Mouse (Mus musculus) lung, embryonic 15.5 days (tissue): Measurements from ENCODE around the gene Dus1l. TPM values are rescaled to one million over a fixed set of nuclear protein-coding genes. Genes with fewer than 3 reads are reported as not detected.

Source experiments
- polyA plus RNA-seq: library from polyadenylated mRNA; unstranded; fragments of >200 nt; fragmentation: Nextera tagmentation; extraction: Ambion mirVana; gene quantifications from 2 replicates; pipeline ENCODE4 v1.2.1, GENCODE M21; 2015

Gene Dus1l
- polyA plus RNA-seq, 1 experiment from 2014 or later: 90.4 TPM

Other genes starting within 250 kb of the Dus1l start
- 205 and 209 TPM in 2 replicates for gene Mcrip1, start 246.7 kb downstream of the Dus1l start, polyA plus RNA-seq
- 0.65 and 1.7 TPM in 2 replicates for gene Ppp1r27, start 245.3 kb downstream of the Dus1l start, polyA plus RNA-seq
- 847 and 883 TPM in 2 replicates for gene P4hb, start 223.2 kb downstream of the Dus1l start, polyA plus RNA-seq
- gene Arhgdia, start 214.8 kb downstream of the Dus1l start, polyA plus RNA-seq: 697 and 699 TPM in 2 replicates
- gene Alyref, start 198.0 kb downstream of the Dus1l start, polyA plus RNA-seq: 511 and 543 TPM in 2 replicates
- gene Anapc11, start 198.0 kb downstream of the Dus1l start, polyA plus RNA-seq: 215 and 222 TPM in 2 replicates
- 0.78 and 1.4 TPM in 2 replicates for gene Npb, start 187.9 kb downstream of the Dus1l start, polyA plus RNA-seq
- 103 and 126 TPM in 2 replicates for gene Pcyt2, start 178.5 kb downstream of the Dus1l start, polyA plus RNA-seq
- 32.6 and 34.3 TPM in 2 replicates for gene Sirt7, start 171.2 kb downstream of the Dus1l start, polyA plus RNA-seq
- gene Mafg, start 162.8 kb downstream of the Dus1l start, polyA plus RNA-seq: 23.3 and 24.5 TPM in 2 replicates
- gene Pycr1, start 152.6 kb downstream of the Dus1l start, polyA plus RNA-seq: 25.4 and 27.2 TPM in 2 replicates
- 0.55 and 1.3 TPM in 2 replicates for gene Myadml2, start 148.2 kb downstream of the Dus1l start, polyA plus RNA-seq
- 4.1 and 4.3 TPM in 2 replicates for gene Notum, start 135.2 kb downstream of the Dus1l start, polyA plus RNA-seq
- gene Aspscr1, start 123.4 kb downstream of the Dus1l start, polyA plus RNA-seq: 138 and 143 TPM in 2 replicates
- 160 and 167 TPM in 2 replicates for gene Cenpx, start 82.7 kb downstream of the Dus1l start, polyA plus RNA-seq
- gene Lrrc45, start 82.5 kb downstream of the Dus1l start, polyA plus RNA-seq: 57.9 and 59.9 TPM in 2 replicates
- gene Rac3, start 74.9 kb downstream of the Dus1l start, polyA plus RNA-seq: 54.9 and 60.5 TPM in 2 replicates
- gene Dcxr, start 69.1 kb downstream of the Dus1l start, polyA plus RNA-seq: 45.1 and 55.1 TPM in 2 replicates
- gene Cbr2, start 64.3 kb downstream of the Dus1l start, polyA plus RNA-seq: 102 and 103 TPM in 2 replicates
- gene Hmga1b, start 33.6 kb downstream of the Dus1l start, polyA plus RNA-seq: 3.9 and 4.8 TPM in 2 replicates
- 35.4 and 38.3 TPM in 2 replicates for gene Rfng, start 12.2 kb downstream of the Dus1l start, polyA plus RNA-seq
- 205 and 213 TPM in 2 replicates for gene Gps1, start 12.1 kb downstream of the Dus1l start, polyA plus RNA-seq
- gene Fasn, start 28.1 kb upstream of the Dus1l start, polyA plus RNA-seq: 49.0 and 53.2 TPM in 2 replicates
- 6.6 and 6.8 TPM in 2 replicates for gene Ccdc57, start 136.5 kb upstream of the Dus1l start, polyA plus RNA-seq
- gene Slc16a3, start 152.1 kb upstream of the Dus1l start, polyA plus RNA-seq: 67.1 and 73.0 TPM in 2 replicates
- 132 and 133 TPM in 2 replicates for gene Csnk1d, start 194.9 kb upstream of the Dus1l start, polyA plus RNA-seq
- gene Cd7, start 243.0 kb upstream of the Dus1l start, polyA plus RNA-seq: 0.65 and 1.5 TPM in 2 replicates